Mouse (Mus musculus) testis, adult 2 months (tissue): Measurements from ENCODE around the gene Tmem178b. TPM values are rescaled to one million over a fixed set of nuclear protein-coding genes. Genes with fewer than 3 reads are reported as not detected.

Experiments
- H3K27ac ChIP-seq: fragments of 200-500 bp; 2 replicates; pipeline ENCODE4 v1.5.1; 2012; ENCODE audit warnings: low read depth, low read length; ENCODE audit not compliant: control insufficient read depth, insufficient read depth
- H3K27me3 ChIP-seq: fragments of 200-500 bp; 2 replicates; pipeline ENCODE4 v1.6.1; 2012; ENCODE audit warnings: mild to moderate bottlenecking, low read length, moderate library complexity; ENCODE audit not compliant: control insufficient read depth, insufficient read depth
- H3K36me3 ChIP-seq: fragments of 200-500 bp; 2 replicates; pipeline ENCODE4 v1.6.1; 2012; ENCODE audit warnings: mild to moderate bottlenecking, low read length; ENCODE audit not compliant: control insufficient read depth, insufficient read depth
- H3K4me1 ChIP-seq: fragments of 200-500 bp; 2 replicates; pipeline ENCODE4 v1.6.1; 2012; ENCODE audit warnings: low read length; ENCODE audit not compliant: control insufficient read depth, insufficient read depth
- H3K4me3 ChIP-seq: fragments of 200-500 bp; 2 replicates; pipeline ENCODE4 v1.5.1; 2012; ENCODE audit warnings: low read depth, mild to moderate bottlenecking, low read length, moderate library complexity, mixed read lengths; ENCODE audit not compliant: control insufficient read depth
- CTCF ChIP-seq: fragments of 200-500 bp; IDR thresholded peaks from 2 replicates; pipeline ENCODE4 v1.5.1; 2012; ENCODE audit warnings: low read depth, mild to moderate bottlenecking, inconsistent platforms, low read length, moderate library complexity; ENCODE audit not compliant: control insufficient read depth, insufficient read depth, insufficient replicate concordance
- POLR2A ChIP-seq: fragments of 200-500 bp; IDR thresholded peaks from 2 replicates; pipeline ENCODE4 v1.6.1; 2012; ENCODE audit warnings: low read depth, mild to moderate bottlenecking, inconsistent platforms, low read length, moderate library complexity; ENCODE audit not compliant: control insufficient read depth
- polyA plus RNA-seq: library from polyadenylated mRNA; depleted of rRNA; stranded (reverse); fragments of >200 nt; gene quantifications from 2 replicates; pipeline ENCODE4 v1.2.3, GENCODE M21; 2012

The Tmem178b gene
- polyA plus RNA-seq, 1 experiment: 10.8 TPM

DNA sequence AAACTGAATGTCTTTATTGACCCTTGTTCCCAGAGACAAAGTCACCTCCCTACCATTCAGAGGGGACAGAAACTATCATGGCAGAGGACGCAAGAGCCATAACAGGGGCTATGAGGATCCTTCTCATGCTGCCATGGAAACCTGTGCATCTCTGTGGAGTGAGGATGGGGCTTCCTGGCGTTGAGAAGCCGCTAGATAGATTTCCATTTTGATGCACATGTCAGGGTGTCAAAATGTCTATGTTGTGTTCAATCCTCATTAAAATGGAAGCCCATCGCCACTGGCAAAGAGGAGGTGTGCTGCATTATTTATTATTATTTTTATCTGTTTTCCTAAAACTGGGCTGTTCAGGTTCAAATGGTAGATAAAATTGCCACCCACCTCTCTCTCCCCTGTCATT is 307.5 kb downstream of the Tmem178b start:
- Histone ChIP-seq H3K27ac (no peak overlapping the region), H3K4me1 (no peaks in the 10 kb centered on the region), H3K27me3 (no peaks in the 10 kb centered on the region), H3K4me3 (no peak overlapping the region), H3K36me3 (no peaks in the 10 kb centered on the region)
- TF ChIP-seq POLR2A (no peak), CTCF (no peak)

DNA sequence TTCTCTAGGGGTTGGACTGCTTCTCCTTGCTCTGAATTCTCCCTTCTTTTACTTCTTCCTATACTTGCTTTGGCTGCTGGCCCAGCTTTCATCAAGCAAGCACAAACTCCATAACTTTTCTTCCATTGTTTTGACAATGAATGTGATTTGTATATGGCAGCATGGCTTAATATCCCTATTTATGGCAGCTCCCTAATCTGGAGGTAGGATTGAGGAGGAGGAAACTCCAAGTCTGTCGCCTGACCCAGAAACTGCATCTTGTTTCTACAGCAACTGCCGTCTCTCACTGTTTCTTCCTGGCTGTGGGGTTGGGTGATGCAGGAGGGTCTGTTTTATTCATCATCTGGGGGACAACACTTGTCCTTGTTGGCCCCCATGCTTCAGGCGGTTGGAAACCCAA is 327.6 kb downstream of the Tmem178b start:
- H3K27me3 ChIP-seq: no peaks in the 10 kb centered on the region

DNA sequence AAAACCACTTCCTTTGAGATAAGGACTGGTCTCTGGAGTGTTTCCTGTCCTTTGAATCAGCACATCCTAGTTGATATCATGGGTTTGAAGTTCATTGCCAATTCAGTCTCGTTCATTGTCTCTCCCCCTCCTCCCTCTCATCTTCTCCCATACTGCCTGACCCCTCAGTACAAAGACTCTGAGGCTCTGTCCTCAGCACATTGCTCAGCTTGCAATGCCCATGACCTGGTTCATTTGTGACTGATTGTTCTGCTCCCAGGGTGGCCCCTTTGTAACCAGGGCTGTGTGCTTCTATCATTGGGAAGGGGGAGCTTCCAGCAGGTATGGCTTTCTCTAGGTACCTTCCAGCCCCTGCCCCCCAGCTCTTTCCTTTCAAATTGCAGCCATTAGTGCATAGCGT is 329.5 kb downstream of the Tmem178b start:
- H3K36me3 ChIP-seq: no peaks in the 10 kb centered on the region
- no peaks in the 10 kb centered on the region for H3K4me1 ChIP-seq
- no peak overlapping the region for H3K27ac ChIP-seq
- no peak overlapping the region for H3K4me3 ChIP-seq
- no peak for TF ChIP-seq CTCF
- no peak for TF ChIP-seq POLR2A
- no peaks in the 10 kb centered on the region for H3K27me3 ChIP-seq

More for the DNA sequence above, 327.6 kb downstream of the Tmem178b start:
- no peak for TF ChIP-seq CTCF
- TF ChIP-seq POLR2A: no peak
- Histone ChIP-seq H3K27ac (no peak overlapping the region), H3K4me3 (no peak overlapping the region), H3K4me1 (no peaks in the 10 kb centered on the region), H3K36me3 (no peaks in the 10 kb centered on the region)

DNA sequence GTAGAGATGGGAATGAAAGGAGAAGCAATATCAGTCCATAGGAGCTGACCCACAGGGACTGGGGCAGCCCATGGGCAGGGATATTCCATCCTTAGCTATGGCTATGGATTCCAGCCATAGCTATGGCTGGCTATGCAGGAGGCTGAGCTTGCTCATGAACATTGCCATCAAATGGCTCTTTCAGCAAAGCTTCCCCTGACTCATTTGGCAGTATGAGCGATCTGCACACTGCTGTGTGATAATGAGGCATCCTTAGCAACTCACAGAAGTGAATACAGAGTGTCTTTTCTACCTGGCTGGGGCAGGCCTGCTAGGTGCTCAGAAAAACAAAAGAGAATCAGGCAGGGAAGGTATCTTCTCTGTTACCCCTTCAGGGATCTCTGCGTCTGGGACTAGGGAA is 332.3 kb downstream of the Tmem178b start:
- Histone ChIP-seq H3K36me3 (no peaks in the 10 kb centered on the region), H3K4me3 (no peak overlapping the region), H3K27me3 (no peaks in the 10 kb centered on the region), H3K4me1 (no peaks in the 10 kb centered on the region), H3K27ac (no peak overlapping the region)
- TF ChIP-seq POLR2A (no peak), CTCF (no peak)

DNA sequence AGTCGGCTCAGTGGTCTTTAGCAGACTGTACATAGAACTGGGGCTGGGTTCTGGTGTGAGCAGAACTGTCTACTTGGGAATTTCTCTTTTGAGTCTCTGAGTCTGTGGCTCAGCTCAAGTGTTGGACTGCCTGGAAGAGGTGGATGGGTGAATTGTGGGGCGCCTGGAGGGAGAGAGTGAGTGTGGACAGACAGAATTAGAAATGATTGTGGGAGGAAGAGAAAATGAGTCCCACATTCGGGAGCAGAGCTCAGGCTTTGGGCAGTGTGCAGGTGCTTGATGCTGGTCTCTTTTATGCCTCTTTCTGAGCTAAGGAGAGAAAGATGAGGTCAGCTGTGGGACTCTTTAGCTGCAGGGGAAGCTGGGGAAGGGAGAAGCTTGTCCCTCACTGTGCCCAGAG is 334.9 kb downstream of the Tmem178b start:
- Histone ChIP-seq H3K27me3 (no peaks in the 10 kb centered on the region), H3K27ac (no peak overlapping the region), H3K36me3 (no peaks in the 10 kb centered on the region), H3K4me3 (no peak overlapping the region), H3K4me1 (no peaks in the 10 kb centered on the region)
- TF ChIP-seq POLR2A: no peak
- no peak for TF ChIP-seq CTCF

DNA sequence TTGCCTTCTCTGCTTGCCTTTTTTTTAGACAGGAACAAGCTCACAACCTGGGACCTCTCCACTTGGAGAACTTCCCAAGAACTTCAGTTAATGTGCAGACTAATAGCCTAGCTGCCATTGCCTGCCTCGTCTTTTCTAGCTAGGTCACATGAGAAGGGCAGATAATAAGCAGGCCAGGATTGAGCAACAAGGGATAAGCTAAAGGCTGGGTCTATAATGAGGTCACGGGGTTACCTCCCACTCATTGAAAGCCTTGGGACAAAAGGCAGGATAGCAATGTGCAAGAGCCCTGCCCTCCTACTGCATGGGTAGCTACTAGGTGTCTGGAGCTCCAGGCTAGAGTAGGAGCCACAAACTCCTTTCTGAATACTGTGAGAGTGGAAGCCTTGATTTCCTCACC is 336.1 kb downstream of the Tmem178b start:
- Histone ChIP-seq H3K36me3 (no peaks in the 10 kb centered on the region), H3K27ac (no peak overlapping the region), H3K4me3 (no peak overlapping the region), H3K27me3 (no peaks in the 10 kb centered on the region), H3K4me1 (no peaks in the 10 kb centered on the region)
- no peak for TF ChIP-seq POLR2A
- TF ChIP-seq CTCF: no peak

DNA sequence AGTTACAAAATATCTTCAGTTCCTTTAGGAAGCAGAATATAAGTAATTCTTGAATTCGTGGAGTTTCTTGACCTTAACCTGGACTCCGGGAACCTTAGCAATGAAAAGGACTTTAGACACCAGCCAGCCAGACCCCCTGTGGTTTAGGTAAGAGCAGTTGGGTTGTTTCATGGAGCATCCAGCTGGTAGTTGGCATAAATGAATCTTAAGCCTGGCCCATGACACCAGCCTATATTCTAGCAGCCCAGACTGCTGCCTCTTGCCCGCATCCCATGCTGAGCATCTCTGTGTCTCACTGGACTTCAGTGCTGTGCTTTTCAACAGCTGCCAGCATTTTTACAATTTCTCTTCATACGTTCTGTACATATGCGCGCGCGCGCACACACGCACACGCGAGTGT is 344.1 kb downstream of the Tmem178b start:
- H3K27ac ChIP-seq: no peak overlapping the region
- TF ChIP-seq POLR2A: no peak
- TF ChIP-seq CTCF: no peak
- H3K4me3 ChIP-seq: no peak overlapping the region
- H3K27me3 ChIP-seq: no peaks in the 10 kb centered on the region
- H3K36me3 ChIP-seq: no peaks in the 10 kb centered on the region
- H3K4me1 ChIP-seq: no peaks in the 10 kb centered on the region

DNA sequence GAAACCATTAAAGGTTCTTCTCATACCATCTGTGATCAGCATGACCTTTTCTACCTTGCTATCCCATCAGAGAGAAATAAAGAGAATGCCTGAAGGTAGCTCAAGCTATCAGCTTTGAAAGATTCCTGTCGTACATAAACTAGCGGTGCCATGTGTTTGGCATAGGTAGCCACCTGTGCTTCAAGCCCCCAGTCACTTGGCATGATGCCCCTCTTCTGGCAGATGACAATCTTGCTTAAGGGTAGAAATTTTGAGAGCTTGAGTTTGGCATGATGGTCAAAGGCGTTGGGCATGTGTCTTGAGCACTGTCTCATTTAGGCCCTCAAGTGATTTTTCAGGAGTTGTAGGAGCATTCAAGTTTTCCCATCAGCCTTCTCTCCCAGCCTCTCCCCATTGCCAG is 344.6 kb downstream of the Tmem178b start:
- Histone ChIP-seq H3K36me3 (no peaks in the 10 kb centered on the region), H3K4me3 (no peak overlapping the region), H3K27ac (no peak overlapping the region), H3K27me3 (no peaks in the 10 kb centered on the region), H3K4me1 (no peaks in the 10 kb centered on the region)
- TF ChIP-seq CTCF (no peak), POLR2A (no peak)
